Mouse (Mus musculus) left cerebral cortex, adult 6 months (tissue): ENCODE measurements around the gene 9930104L06Rik. TPM values are rescaled to one million over a fixed set of nuclear protein-coding genes. Genes with fewer than 3 reads are reported as not detected.

Experiments used
- long read RNA-seq, 2 experiments: library from polyadenylated mRNA; unstranded; transcript quantifications; one replicate each; pipeline ENCODE4 v2.0.0; 2019 to 2020
- polyA plus RNA-seq: library from polyadenylated mRNA; unstranded; fragments of <200 nt; fragmentation: Nextera tagmentation; gene quantifications from 2 replicates; pipeline ENCODE4 v1.2.3, GENCODE M21; 2021

The 9930104L06Rik gene
- polyA plus RNA-seq: 3.9 and 5.8 TPM in 2 replicates
- long read RNA-seq, experiment 1, full-length matches to known transcripts: 17 of 55 reads
- long read RNA-seq, experiment 1, partial matches to known transcripts: 7 of 55 reads
- long read RNA-seq, experiment 1, other reads (novel, unspliced or antisense): 31 of 55 reads
- long read RNA-seq, experiment 2, partial matches to known transcripts: 2 of 10 reads
- long read RNA-seq, experiment 2, other reads (novel, unspliced or antisense): 4 of 10 reads

GRCm38 (mm10) chr4:124936613-124937471 is at the start of gene 9930104L06Rik:
Gene 9930104L06Rik, plus strand, starts transcription at chr4:124937048.

GRCm38 (mm10) chr4:124939211-124939610 is 2.4 kb downstream of the 9930104L06Rik start, which contains the start of gene Cdca8:
Gene Cdca8, minus strand, starts transcription at chr4:124939311.

DNA sequence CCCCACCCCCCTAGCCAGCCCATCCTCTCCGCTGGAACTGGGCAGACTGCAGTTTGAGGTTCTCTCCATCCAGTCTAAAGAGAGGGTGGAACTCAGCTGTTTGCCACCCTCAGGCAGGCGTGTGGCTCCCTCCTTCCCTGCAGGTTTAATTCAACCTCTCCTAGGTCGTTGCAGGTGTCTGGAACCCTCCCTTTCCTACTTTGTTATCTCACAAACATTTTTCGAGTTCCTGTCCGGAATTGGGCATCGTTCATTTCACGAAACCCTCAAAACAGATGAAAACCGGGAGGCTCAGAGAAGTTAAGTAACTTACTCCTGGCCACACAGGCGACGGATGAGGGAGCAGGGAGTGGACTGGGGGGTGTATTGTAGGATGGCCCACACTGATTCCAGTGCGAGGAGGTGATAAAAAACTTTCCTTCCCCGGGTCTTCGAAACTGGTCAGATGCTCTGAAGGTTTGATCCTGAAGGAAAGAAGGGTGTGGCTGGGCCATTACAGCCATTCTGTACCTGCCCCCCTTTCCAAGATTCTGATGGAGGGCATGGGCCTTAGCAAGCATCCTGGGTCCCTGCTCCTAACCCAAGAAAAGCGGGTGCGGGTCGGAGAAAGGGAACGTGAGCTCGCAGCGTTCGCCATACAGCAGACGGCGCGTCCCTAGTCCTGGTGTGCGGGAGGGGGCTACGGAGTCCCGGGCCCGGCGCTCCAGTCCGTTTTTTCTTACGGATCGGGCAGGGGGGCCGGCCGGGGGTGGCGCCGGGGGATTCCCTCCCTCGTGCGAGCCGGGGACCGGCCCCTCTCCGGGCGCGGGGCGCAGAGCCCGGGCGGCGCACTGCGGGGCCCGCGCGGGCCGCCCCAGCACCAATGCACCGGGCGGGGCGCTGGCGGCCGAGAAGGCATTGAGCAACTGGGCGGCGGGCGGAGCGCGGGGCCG is 49.1 kb downstream of the 9930104L06Rik start, which contains the start of gene Rspo1:
Gene Rspo1 (plus strand): TSS at position 760 of the 932 bp plus-strand sequence.

Other genes starting within 250 kb of the 9930104L06Rik start
- 30.2 and 34.0 TPM in 2 replicates for gene Utp11, start 243.4 kb upstream of the 9930104L06Rik start, polyA plus RNA-seq
- gene Fhl3, start 236.3 kb upstream of the 9930104L06Rik start, polyA plus RNA-seq: 0.60 and 0.63 TPM in 2 replicates
- 39.4 and 41.9 TPM in 2 replicates for gene Sf3a3, start 222.3 kb upstream of the 9930104L06Rik start, polyA plus RNA-seq
- gene Inpp5b, start 195.2 kb upstream of the 9930104L06Rik start, polyA plus RNA-seq: 5.7 and 6.1 TPM in 2 replicates
- 10.3 and 13.4 TPM in 2 replicates for gene Mtf1, start 134.9 kb upstream of the 9930104L06Rik start, polyA plus RNA-seq
- 5.0 and 49.2 TPM in 2 replicates for gene Yrdc, start 86.4 kb upstream of the 9930104L06Rik start, polyA plus RNA-seq
- gene 1110065P20Rik, start 85.9 kb upstream of the 9930104L06Rik start, polyA plus RNA-seq: 84.5 and 117 TPM in 2 replicates
- gene Maneal, start 74.9 kb upstream of the 9930104L06Rik start, polyA plus RNA-seq: 8.9 and 11.2 TPM in 2 replicates
- 2.3 and 7.8 TPM in 2 replicates for gene Epha10, start 56.1 kb upstream of the 9930104L06Rik start, polyA plus RNA-seq
- 2.2 and 2.5 TPM in 2 replicates for gene Cdca8, start 2.3 kb downstream of the 9930104L06Rik start, polyA plus RNA-seq
- gene Rspo1, start 49.4 kb downstream of the 9930104L06Rik start, polyA plus RNA-seq: 4.1 and 14.0 TPM in 2 replicates
- gene Gnl2, start 79.5 kb downstream of the 9930104L06Rik start, polyA plus RNA-seq: 27.4 and 28.7 TPM in 2 replicates
- 0.83 and 0.96 TPM in 2 replicates for gene Dnali1, start 128.7 kb downstream of the 9930104L06Rik start, polyA plus RNA-seq
- 7.4 and 7.6 TPM in 2 replicates for gene Snip1, start 129.6 kb downstream of the 9930104L06Rik start, polyA plus RNA-seq
- 153 and 165 TPM in 2 replicates for gene Meaf6, start 148.1 kb downstream of the 9930104L06Rik start, polyA plus RNA-seq
- 0.07 and 0.36 TPM in 2 replicates for gene Zc3h12a, start 190.8 kb downstream of the 9930104L06Rik start, polyA plus RNA-seq